Mouse (Mus musculus): ENCODE results near the gene Cd59b. TPM values are rescaled to one million over a fixed set of nuclear protein-coding genes. Genes with fewer than 3 reads are reported as not detected.
"Not testable (repeated sequence)": the region's sequence is repeated elsewhere in the genome, so short reads cannot be mapped to it uniquely, and the experiment has no call there.

Gene Cd59b
- polyA plus RNA-seq, 1 experiment from 2014 or later = 3.4 TPM

DNA sequence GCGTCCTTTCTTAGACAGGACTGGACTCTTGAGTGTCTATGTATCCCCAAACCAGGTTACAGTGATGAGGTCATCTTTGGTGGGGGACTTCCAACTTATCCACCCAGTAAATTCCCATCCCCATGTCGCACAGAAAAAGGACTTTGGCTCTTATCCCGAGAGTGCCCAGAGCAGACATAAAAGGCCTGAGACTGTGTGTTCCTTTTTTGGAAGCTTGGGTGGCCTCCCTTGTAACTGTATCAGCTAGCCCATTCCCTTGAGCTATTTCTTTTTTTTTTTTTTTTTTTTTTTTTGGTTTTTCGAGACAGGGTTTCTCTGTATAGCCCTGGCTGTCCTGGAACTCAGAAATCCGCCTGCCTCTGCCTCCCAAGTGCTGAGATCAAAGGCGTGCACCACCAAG is 4.1 kb upstream of the Cd59b start, which contains the start of gene Gm10912:
Gm10912 (plus strand) TSS at position 301 of the 400 bp plus-strand sequence.
- not testable (repeated sequence) for H3K4me3 ChIP-seq (replicated peaks); H3K4me1 ChIP-seq (replicated peaks); H3K9ac ChIP-seq (replicated peaks); H3K27me3 ChIP-seq; ATAC-seq (ENCODE audit: insufficient number of reproducible peaks, insufficient read depth, low FRiP score, low TSS enrichment, low read depth); H3K9me3 ChIP-seq; H3K4me2 ChIP-seq; H3K27ac ChIP-seq
- peaks cover 13% of the 10 kb centered on the region for H3K36me3 ChIP-seq
- 91% methylated on average over 6 of the region's 6 CpGs for WGBS

DNA sequence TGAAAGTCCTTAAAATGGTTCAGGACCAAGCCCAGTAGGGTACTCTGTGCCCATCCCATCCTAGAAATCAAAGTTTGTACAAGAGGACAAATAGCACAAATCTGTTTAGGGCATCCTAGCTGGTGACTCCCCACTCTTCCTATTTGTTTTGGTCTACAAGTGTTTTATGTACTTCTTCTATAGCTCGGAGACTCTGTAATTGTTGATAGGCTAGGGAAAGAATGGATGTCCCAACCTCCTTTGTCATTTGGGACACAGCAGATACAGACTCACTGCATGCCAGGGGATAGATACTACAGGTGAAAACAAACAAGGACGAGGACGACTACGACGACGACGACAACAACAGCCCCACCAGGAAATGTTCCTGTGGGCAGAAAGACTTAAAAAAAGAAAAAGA is 1.2 kb upstream of the Cd59b start, which contains the start of gene Gm10799:
Gm10799 (minus strand) TSS at position 101 of the 400 bp plus-strand sequence.
- WGBS = 91% methylated on average over 7 of the region's 7 CpGs
- H3K27me3 ChIP-seq; H3K9ac ChIP-seq (replicated peaks); H3K4me2 ChIP-seq; H3K4me3 ChIP-seq (replicated peaks); H3K36me3 ChIP-seq; ATAC-seq (ENCODE audit: insufficient number of reproducible peaks, insufficient read depth, low FRiP score, low TSS enrichment, low read depth); H3K9me3 ChIP-seq; H3K4me1 ChIP-seq (replicated peaks); H3K27ac ChIP-seq: not testable (repeated sequence)

DNA sequence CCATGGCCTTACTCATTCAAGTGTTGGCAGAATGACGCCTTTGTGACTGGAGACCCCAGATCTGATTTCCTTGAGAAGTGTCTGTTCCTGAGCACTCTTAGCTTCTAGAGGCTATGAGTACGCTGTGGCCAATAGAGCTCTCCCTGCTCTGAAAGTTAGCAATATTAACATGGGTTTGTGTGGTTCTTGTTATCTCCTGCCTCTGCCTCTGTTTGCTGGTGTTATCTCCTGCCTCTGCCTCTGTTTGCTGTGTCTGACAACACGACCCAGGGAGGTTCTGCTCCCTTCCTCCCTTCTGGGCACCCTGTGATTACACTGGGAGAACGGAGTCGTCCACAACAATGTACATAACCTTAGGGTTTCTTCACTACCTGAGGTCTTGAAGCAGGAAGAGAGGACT is 8.6 kb downstream of the Cd59b start:
- 81% methylated on average over 5 of the region's 5 CpGs for WGBS
- not testable (repeated sequence) for H3K4me3 ChIP-seq (replicated peaks); ATAC-seq (ENCODE audit: insufficient number of reproducible peaks, insufficient read depth, low FRiP score, low TSS enrichment, low read depth)

DNA sequence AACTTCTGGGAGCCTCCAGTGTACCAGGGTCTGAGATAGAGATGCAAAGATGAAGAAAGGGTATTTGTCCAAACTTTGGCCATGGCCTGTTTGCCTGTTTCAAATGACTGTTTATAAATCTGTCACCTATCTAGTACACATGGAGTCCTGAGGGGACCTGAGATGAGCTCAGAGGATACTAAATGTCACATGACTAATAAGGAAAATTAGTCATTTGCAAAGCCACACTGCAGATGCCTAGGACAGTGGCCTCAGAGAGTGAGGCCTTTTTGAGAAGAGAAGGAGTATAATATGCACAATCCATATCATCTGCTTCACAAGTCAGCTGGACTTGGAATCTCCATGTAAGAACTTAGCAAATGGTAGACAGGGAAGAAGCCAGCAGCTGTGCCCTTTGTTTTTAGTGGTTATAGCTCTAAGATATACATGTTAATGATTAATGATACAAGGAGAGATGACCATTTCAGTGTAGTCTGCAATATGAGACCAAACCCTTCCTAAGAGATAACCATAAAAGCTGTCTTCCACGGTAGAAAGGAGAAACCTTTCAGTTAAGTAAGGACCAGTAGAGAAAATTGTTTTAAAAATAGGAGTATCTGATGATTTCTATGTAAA is 11.9 kb downstream of the Cd59b start:
- H3K4me3 ChIP-seq (replicated peaks); H3K36me3 ChIP-seq; H3K9me3 ChIP-seq; H3K27ac ChIP-seq; H3K9ac ChIP-seq (replicated peaks); H3K27me3 ChIP-seq; ATAC-seq (ENCODE audit: insufficient number of reproducible peaks, insufficient read depth, low FRiP score, low TSS enrichment, low read depth); H3K4me1 ChIP-seq (replicated peaks); H3K4me2 ChIP-seq: not testable (repeated sequence)
- WGBS = no CpG with 5 or more reads among the region's 1 CpGs

More for the DNA sequence above, 8.6 kb downstream of the Cd59b start:
- not testable (repeated sequence) for H3K36me3 ChIP-seq; H3K4me1 ChIP-seq (replicated peaks); H3K27me3 ChIP-seq; H3K4me2 ChIP-seq; H3K9me3 ChIP-seq; H3K9ac ChIP-seq (replicated peaks); H3K27ac ChIP-seq

DNA sequence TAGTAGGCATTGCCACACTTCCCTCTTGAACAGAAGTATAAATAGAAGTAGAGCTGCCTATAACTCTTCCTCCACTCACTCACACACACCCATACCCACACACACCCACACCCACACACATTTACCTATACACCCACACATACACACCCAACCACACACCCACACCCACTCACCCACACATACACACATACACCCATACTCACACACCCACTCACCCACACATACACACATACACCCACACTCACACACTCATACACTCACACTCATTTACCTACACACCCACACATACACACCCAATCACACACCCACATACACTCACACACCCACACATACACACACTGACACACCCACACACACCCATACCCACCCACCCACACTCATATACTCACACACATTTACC is 12.8 kb downstream of the Cd59b start:
- H3K27me3 ChIP-seq = no peaks in the 10 kb centered on the region
- H3K9ac ChIP-seq (replicated peaks) = no peak overlapping the region
- no peak overlapping the region for H3K27ac ChIP-seq
- H3K4me1 ChIP-seq (replicated peaks) = no peaks in the 10 kb centered on the region
- no peak overlapping the region for H3K4me2 ChIP-seq
- no peaks in the 10 kb centered on the region for H3K9me3 ChIP-seq
- no peaks in the 10 kb centered on the region for H3K36me3 ChIP-seq
- ATAC-seq (ENCODE audit: insufficient number of reproducible peaks, insufficient read depth, low FRiP score, low TSS enrichment, low read depth) = no peak
- no peak overlapping the region for H3K4me3 ChIP-seq (replicated peaks)

DNA sequence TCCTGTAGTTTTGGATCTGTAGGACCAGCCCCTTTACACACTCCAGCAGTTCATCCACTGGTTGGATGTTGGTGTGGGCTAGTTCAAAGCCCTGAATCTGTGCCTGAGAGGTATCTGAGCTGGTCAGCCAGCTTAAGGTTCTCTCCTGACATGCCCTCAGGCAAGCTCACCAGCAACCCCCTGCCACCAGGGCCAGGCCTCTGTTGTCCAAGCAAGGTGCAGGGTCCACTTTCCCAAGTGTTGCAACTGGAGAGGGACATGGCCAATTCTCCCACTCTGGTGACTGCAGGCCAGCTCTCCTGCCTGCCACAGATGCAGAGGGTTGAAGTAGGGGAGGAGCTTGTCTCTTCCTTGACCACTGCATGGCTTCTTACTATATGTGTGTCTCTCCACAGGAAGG is 14.4 kb downstream of the Cd59b start:
- not testable (repeated sequence) for H3K4me3 ChIP-seq (replicated peaks); H3K9ac ChIP-seq (replicated peaks); H3K9me3 ChIP-seq; ATAC-seq (ENCODE audit: insufficient number of reproducible peaks, insufficient read depth, low FRiP score, low TSS enrichment, low read depth); H3K4me2 ChIP-seq; H3K36me3 ChIP-seq; H3K4me1 ChIP-seq (replicated peaks); H3K27ac ChIP-seq; H3K27me3 ChIP-seq

DNA sequence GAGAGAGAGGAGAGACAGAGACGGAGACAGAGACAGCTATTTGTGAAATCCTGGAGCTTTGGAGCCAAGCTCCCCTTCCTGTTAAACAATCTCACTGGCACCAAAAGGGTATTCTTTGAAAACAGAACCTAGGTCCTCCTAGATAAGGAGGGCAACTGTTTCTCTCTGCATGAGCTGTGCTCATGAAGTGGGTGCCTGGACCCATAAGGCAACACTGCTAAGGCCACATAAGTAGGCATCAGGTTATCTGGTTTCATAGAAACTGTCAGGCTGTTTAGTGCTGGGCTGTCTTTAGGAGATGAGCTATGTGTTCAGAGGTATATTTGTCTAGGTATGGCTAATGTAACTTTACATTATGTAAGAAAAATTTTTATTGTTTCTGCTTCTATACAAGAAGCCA is 17.9 kb downstream of the Cd59b start:
- H3K4me2 ChIP-seq; H3K36me3 ChIP-seq; H3K27me3 ChIP-seq; ATAC-seq (ENCODE audit: insufficient number of reproducible peaks, insufficient read depth, low FRiP score, low TSS enrichment, low read depth); H3K4me1 ChIP-seq (replicated peaks); H3K27ac ChIP-seq; H3K9ac ChIP-seq (replicated peaks); H3K4me3 ChIP-seq (replicated peaks); H3K9me3 ChIP-seq: not testable (repeated sequence)
- 88% methylated on average over 1 of the region's 1 CpGs for WGBS

DNA sequence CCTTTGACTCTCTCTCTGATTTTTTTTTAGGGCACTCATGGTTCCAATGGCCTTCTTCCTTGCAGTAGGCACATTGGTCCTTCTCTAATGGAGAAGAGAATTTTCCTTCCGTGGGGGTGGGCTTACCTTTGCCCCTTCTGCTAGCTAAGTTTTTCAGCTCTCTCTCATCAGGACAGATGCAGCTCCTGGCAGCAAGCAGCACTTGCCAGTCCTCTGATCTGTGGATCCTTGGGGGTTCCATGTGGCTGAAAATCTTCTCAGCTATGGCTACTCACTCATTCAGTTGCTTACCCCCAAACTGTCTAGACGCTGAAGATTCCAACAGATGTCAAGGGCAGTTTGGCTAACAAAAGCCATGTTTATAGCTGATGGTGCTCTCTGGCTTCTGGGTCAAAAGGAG is 23.7 kb downstream of the Cd59b start:
- WGBS = 80% methylated on average over 2 of the region's 2 CpGs

DNA sequence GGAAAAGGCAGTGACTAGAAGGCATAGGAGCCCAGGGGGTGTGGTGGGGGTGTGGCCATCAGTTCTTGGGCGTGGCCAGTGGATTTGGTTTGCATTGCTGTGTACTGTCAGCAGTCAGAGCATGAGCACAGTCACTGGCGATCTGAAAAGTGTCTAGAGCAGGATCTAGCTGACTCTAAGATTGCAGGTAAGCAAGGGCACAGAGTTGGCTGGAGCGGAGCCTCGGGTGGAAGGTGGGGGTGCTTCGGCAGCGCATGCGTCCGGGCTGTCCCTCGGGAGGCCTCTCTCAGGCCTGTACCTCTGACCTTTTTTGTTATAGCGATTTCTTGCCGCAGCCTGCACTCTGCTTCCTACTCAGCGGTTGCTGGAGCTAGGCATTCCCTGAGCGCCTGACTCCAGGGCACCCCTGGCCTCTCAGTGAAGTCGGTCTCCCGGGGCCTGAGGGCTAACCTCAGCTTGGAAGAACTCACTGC is 26.1 kb downstream of the Cd59b start, which contains the start of gene Cd59a:
Cd59a (plus strand) TSS at position 61 of the 473 bp plus-strand sequence.
- no peaks in the 10 kb centered on the region for H3K9me3 ChIP-seq
- peak within 1 kb of the TSS; percentile 58 for H3K4me2 ChIP-seq
- ATAC-seq (ENCODE audit: insufficient number of reproducible peaks, insufficient read depth, low FRiP score, low TSS enrichment, low read depth) = peak; percentile 86
- peak within 1 kb of the TSS; percentile 55 for H3K9ac ChIP-seq (replicated peaks)
- 7% methylated on average over 15 of the region's 15 CpGs for WGBS
- no peaks in the 10 kb centered on the region for H3K36me3 ChIP-seq
- peak within 1 kb of the TSS; percentile 72 for H3K27ac ChIP-seq
- H3K27me3 ChIP-seq = no peaks in the 10 kb centered on the region
- peak within 1 kb of the TSS; percentile 48 for H3K4me3 ChIP-seq (replicated peaks)
- peaks cover 12% of the 10 kb centered on the region for H3K4me1 ChIP-seq (replicated peaks)

More for the DNA sequence above, 23.7 kb downstream of the Cd59b start:
- no peak for ATAC-seq (ENCODE audit: insufficient number of reproducible peaks, insufficient read depth, low FRiP score, low TSS enrichment, low read depth)
- Histone ChIP-seq H3K4me2 (no peak overlapping the region), H3K9ac (replicated peaks) (no peak overlapping the region), H3K36me3 (no peaks in the 10 kb centered on the region), H3K4me1 (replicated peaks) (peaks cover 10% of the 10 kb centered on the region), H3K4me3 (replicated peaks) (no peak overlapping the region), H3K27ac (no peak overlapping the region), H3K27me3 (no peaks in the 10 kb centered on the region), H3K9me3 (no peaks in the 10 kb centered on the region)

DNA sequence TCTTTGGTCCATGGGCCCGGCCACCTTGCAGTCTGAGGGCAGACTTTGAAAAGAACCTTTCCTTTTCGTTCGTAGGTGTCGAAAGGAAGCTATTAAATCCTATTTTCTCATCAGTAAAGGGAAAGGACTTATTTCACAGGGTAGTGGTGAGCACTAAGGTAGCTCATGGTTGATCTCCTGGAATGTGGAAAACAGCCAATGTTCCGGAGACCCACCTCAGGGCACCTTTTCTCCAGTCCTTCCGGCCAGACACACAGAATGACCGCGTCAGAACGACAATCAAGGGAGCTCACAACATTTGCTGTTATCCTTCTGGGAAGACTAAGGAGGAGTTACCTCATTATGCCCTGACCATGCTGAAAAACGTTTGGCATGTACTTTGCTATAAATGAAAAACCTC is 26.6 kb downstream of the Cd59b start:
- Histone ChIP-seq H3K4me2 (peak overlapping the region; percentile 58), H3K27ac (peak overlapping the region; percentile 72), H3K36me3 (no peaks in the 10 kb centered on the region), H3K4me3 (replicated peaks) (peak overlapping the region; percentile 48), H3K27me3 (no peaks in the 10 kb centered on the region), H3K9me3 (no peaks in the 10 kb centered on the region), H3K9ac (replicated peaks) (peak overlapping the region; percentile 55), H3K4me1 (replicated peaks) (peaks cover 12% of the 10 kb centered on the region)
- ATAC-seq (ENCODE audit: insufficient number of reproducible peaks, insufficient read depth, low FRiP score, low TSS enrichment, low read depth) = no peak
- WGBS = 52% methylated on average over 10 of the region's 10 CpGs

DNA sequence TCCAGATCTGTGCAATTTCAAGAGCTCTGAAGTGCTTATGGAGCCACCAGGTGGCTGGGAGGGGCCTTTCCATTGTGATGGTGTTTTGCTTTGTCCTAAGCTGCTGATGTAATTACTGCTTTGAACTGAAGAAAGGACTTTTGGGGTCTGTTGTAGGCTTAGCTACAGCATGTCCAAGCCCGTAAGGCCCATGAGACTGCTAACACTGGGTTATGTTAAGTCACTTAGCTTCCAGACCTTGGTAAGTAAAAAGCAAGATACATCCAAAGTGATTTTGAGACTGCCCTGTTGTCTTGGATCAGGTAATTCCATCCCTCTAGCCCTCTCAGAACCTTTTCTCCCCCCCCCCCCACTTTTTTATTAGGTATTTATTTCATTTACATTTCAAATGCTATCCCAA is 27.1 kb downstream of the Cd59b start:
- not testable (repeated sequence) for ATAC-seq (ENCODE audit: insufficient number of reproducible peaks, insufficient read depth, low FRiP score, low TSS enrichment, low read depth); H3K9ac ChIP-seq (replicated peaks); H3K27me3 ChIP-seq; H3K9me3 ChIP-seq; H3K27ac ChIP-seq; H3K36me3 ChIP-seq; H3K4me3 ChIP-seq (replicated peaks)
- WGBS = 69% methylated on average over 1 of the region's 1 CpGs
- Histone ChIP-seq H3K4me2 (0 out of 2 replicates have a peak overlapping the region, but pooled peaks have one; percentile 58), H3K4me1 (replicated peaks) (peaks cover 12% of the 10 kb centered on the region)

DNA sequence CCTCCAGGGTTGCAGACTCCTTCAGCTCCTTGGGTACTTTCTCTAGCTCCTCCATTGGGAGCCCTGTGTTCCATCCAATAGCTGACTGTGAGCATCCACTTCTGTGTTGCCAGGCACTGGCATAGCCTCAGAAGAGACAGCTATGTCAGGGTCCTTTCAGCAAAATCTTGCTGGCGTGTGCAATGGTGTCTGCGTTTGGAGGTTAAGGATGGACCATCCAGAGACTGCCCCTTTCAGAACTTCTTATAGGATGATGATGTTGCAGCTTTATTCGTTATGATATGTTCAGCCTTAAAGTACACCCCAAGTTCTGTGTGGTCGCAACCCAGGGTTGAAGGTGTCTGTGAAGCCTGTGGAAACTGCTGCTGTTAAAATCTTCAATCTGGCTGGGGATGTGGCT is 27.7 kb downstream of the Cd59b start:
- peaks cover 12% of the 10 kb centered on the region for H3K4me1 ChIP-seq (replicated peaks)
- not testable (repeated sequence) for H3K27ac ChIP-seq; H3K36me3 ChIP-seq; ATAC-seq (ENCODE audit: insufficient number of reproducible peaks, insufficient read depth, low FRiP score, low TSS enrichment, low read depth); H3K9me3 ChIP-seq; H3K9ac ChIP-seq (replicated peaks); H3K4me2 ChIP-seq; H3K27me3 ChIP-seq; H3K4me3 ChIP-seq (replicated peaks)
- WGBS = 92% methylated on average over 4 of the region's 4 CpGs

Data from limb, embryonic 12.5 days (tissue).